Mouse (Mus musculus) embryonic facial prominence, embryonic 12.5 days (tissue): Measurements from ENCODE around the gene Tmem232. TPM values are rescaled to one million over a fixed set of nuclear protein-coding genes. Genes with fewer than 3 reads are reported as not detected.
"Not testable (repeated sequence)": the region's sequence is repeated elsewhere in the genome, so short reads cannot be mapped to it uniquely, and the experiment has no call there.

Experiments used
- ATAC-seq: fragments of 200-750 bp; cut with Nextera tagmentation; 2 replicates; pipeline ENCODE4 v1.8.0; 2017; ENCODE audit not compliant: insufficient number of reproducible peaks, insufficient read depth, low FRiP score, low TSS enrichment
- H3K27ac ChIP-seq: fragments of 300-500 bp; sonication (generic); 2 replicates; pipeline ENCODE4 v1.5.1; 2016; ENCODE audit warnings: mild to moderate bottlenecking
- H3K27me3 ChIP-seq: fragments of 300-500 bp; sonication (generic); 2 replicates; pipeline ENCODE4 v1.6.1; 2016; ENCODE audit warnings: mild to moderate bottlenecking, moderate library complexity
- H3K36me3 ChIP-seq: fragments of 300-500 bp; sonication (generic); 2 replicates; pipeline ENCODE4 v1.6.1; 2016; ENCODE audit warnings: mild to moderate bottlenecking
- H3K4me1 ChIP-seq: fragments of 300-500 bp; sonication (generic); 2 replicates; pipeline ENCODE4 v1.6.1; 2016
- H3K4me2 ChIP-seq: fragments of 300-500 bp; sonication (generic); replicated peaks from 2 replicates; pipeline ENCODE4 v1.6.1; 2016; ENCODE audit warnings: mild to moderate bottlenecking, moderate library complexity
- H3K4me3 ChIP-seq: fragments of 300-500 bp; sonication (generic); 2 replicates; pipeline ENCODE4 v1.5.1; 2016; ENCODE audit warnings: mild to moderate bottlenecking
- H3K9ac ChIP-seq: fragments of 300-500 bp; sonication (generic); 2 replicates; pipeline ENCODE4 v1.6.1; 2016; ENCODE audit warnings: mild to moderate bottlenecking, moderate library complexity
- H3K9me3 ChIP-seq: fragments of 300-500 bp; sonication (generic); 2 replicates; pipeline ENCODE4 v1.6.1; 2016; ENCODE audit warnings: mild to moderate bottlenecking, moderate library complexity
- WGBS: fragments of 180-500 bp; shearing (Covaris S2); methylation state at CpG from one replicate; pipeline ENCODE4 v1.1.7; 2016; 5-methylcytosine and 5-hydroxymethylcytosine counted together
- polyA plus RNA-seq: library from polyadenylated mRNA; unstranded; fragments of >200 nt; fragmentation: Nextera tagmentation; extraction: Ambion mirVana; gene quantifications from 2 replicates; pipeline ENCODE4 v1.2.1, GENCODE M21; 2016

Tmem232 gene
- polyA plus RNA-seq, 1 experiment from 2014 or later, result 0.24 TPM

GRCm38 (mm10) chr17:65340016-65340415 lies 200.6 kb downstream of the Tmem232 start:
- no peak for ATAC-seq
- Histone ChIP-seq H3K9ac (no peak overlapping the region), H3K27ac (no peak overlapping the region), H3K36me3 (no peaks in the 10 kb centered on the region), H3K4me2 (no peak overlapping the region), H3K4me1 (no peaks in the 10 kb centered on the region), H3K27me3 (no peaks in the 10 kb centered on the region), H3K9me3 (no peaks in the 10 kb centered on the region), H3K4me3 (no peak overlapping the region)
- 82% methylated on average over 4 of the region's 4 CpGs for WGBS

GRCm38 (mm10) chr17:65330759-65331158 lies 209.8 kb downstream of the Tmem232 start:
- 87% methylated on average over 8 of the region's 8 CpGs for WGBS
- H3K36me3 ChIP-seq, result no peaks in the 10 kb centered on the region
- H3K4me2 ChIP-seq, result no peak overlapping the region
- no peaks in the 10 kb centered on the region for H3K27me3 ChIP-seq
- H3K4me1 ChIP-seq, result no peaks in the 10 kb centered on the region
- H3K9ac ChIP-seq, result no peak overlapping the region
- no peak overlapping the region for H3K27ac ChIP-seq
- ATAC-seq, result no peak
- no peak overlapping the region for H3K4me3 ChIP-seq
- H3K9me3 ChIP-seq, result no peaks in the 10 kb centered on the region

- H3K27me3 ChIP-seq, result no peaks in the 10 kb centered on the region
- ATAC-seq, result no peak
- no peak overlapping the region for H3K4me3 ChIP-seq
- 14% methylated on average over 2 of the region's 2 CpGs for WGBS
- no peaks in the 10 kb centered on the region for H3K9me3 ChIP-seq
- H3K27ac ChIP-seq, result no peak overlapping the region
- no peak overlapping the region for H3K9ac ChIP-seq
- no peaks in the 10 kb centered on the region for H3K4me1 ChIP-seq
- no peak overlapping the region for H3K4me2 ChIP-seq
- H3K36me3 ChIP-seq, result no peaks in the 10 kb centered on the region
These were observed 215.3 kb downstream of the Tmem232 start for GRCm38 (mm10) chr17:65325249-65325648.

GRCm38 (mm10) chr17:65320623-65321022 lies 220.0 kb downstream of the Tmem232 start:
- Histone ChIP-seq H3K27ac (no peak overlapping the region), H3K27me3 (no peaks in the 10 kb centered on the region), H3K36me3 (no peaks in the 10 kb centered on the region), H3K9me3 (no peaks in the 10 kb centered on the region), H3K4me2 (no peak overlapping the region), H3K4me1 (no peaks in the 10 kb centered on the region), H3K9ac (no peak overlapping the region), H3K4me3 (no peak overlapping the region)
- 84% methylated on average over 6 of the region's 6 CpGs for WGBS
- ATAC-seq, result no peak

GRCm38 (mm10) chr17:65299946-65300345 lies 240.6 kb downstream of the Tmem232 start:
- Histone ChIP-seq H3K4me2 (no peak overlapping the region), H3K9me3 (no peaks in the 10 kb centered on the region), H3K27ac (no peak overlapping the region), H3K36me3 (no peaks in the 10 kb centered on the region), H3K27me3 (no peaks in the 10 kb centered on the region), H3K4me3 (no peak overlapping the region), H3K4me1 (no peaks in the 10 kb centered on the region), H3K9ac (no peak overlapping the region)
- no peak for ATAC-seq

GRCm38 (mm10) chr17:65297831-65298230 lies 242.8 kb downstream of the Tmem232 start:
- Histone ChIP-seq H3K9ac (no peak overlapping the region), H3K36me3 (no peaks in the 10 kb centered on the region), H3K4me2 (no peak overlapping the region), H3K9me3 (no peaks in the 10 kb centered on the region), H3K27me3 (no peaks in the 10 kb centered on the region), H3K27ac (no peak overlapping the region), H3K4me3 (no peak overlapping the region), H3K4me1 (no peaks in the 10 kb centered on the region)
- 79% methylated on average over 5 of the region's 5 CpGs for WGBS
- no peak for ATAC-seq

GRCm38 (mm10) chr17:65252160-65252559 lies 288.4 kb downstream of the Tmem232 start:
- no peak overlapping the region for H3K4me3 ChIP-seq
- H3K9ac ChIP-seq, result no peak overlapping the region
- no peaks in the 10 kb centered on the region for H3K36me3 ChIP-seq
- WGBS, result 68% methylated on average over 2 of the region's 2 CpGs
- no peaks in the 10 kb centered on the region for H3K9me3 ChIP-seq
- no peak overlapping the region for H3K4me2 ChIP-seq
- H3K27ac ChIP-seq, result no peak overlapping the region
- no peak for ATAC-seq
- no peaks in the 10 kb centered on the region for H3K4me1 ChIP-seq
- no peaks in the 10 kb centered on the region for H3K27me3 ChIP-seq

GRCm38 (mm10) chr17:65250261-65250660 lies 290.3 kb downstream of the Tmem232 start:
- Histone ChIP-seq H3K4me2 (no peak overlapping the region), H3K36me3 (no peaks in the 10 kb centered on the region), H3K4me3 (no peak overlapping the region), H3K4me1 (no peaks in the 10 kb centered on the region), H3K9me3 (no peaks in the 10 kb centered on the region), H3K27ac (no peak overlapping the region), H3K27me3 (no peaks in the 10 kb centered on the region), H3K9ac (no peak overlapping the region)
- no peak for ATAC-seq
- 94% methylated on average over 8 of the region's 8 CpGs for WGBS

- Histone ChIP-seq H3K27ac (no peak overlapping the region), H3K27me3 (no peaks in the 10 kb centered on the region), H3K4me3 (no peak overlapping the region), H3K36me3 (no peaks in the 10 kb centered on the region), H3K4me2 (no peak overlapping the region), H3K9ac (no peak overlapping the region), H3K4me1 (no peaks in the 10 kb centered on the region), H3K9me3 (no peaks in the 10 kb centered on the region)
- ATAC-seq, result no peak
- WGBS, result 84% methylated on average over 5 of the region's 5 CpGs
These were observed 296.9 kb downstream of the Tmem232 start for GRCm38 (mm10) chr17:65243716-65244115.

- no peaks in the 10 kb centered on the region for H3K36me3 ChIP-seq
- no peak overlapping the region for H3K27ac ChIP-seq
- no peak overlapping the region for H3K4me2 ChIP-seq
- H3K9me3 ChIP-seq, result no peaks in the 10 kb centered on the region
- WGBS, result 74% methylated on average over 6 of the region's 6 CpGs
- ATAC-seq, result no peak
- H3K9ac ChIP-seq, result no peak overlapping the region
- H3K4me1 ChIP-seq, result no peaks in the 10 kb centered on the region
- no peak overlapping the region for H3K4me3 ChIP-seq
- H3K27me3 ChIP-seq, result no peaks in the 10 kb centered on the region
These were observed 315.1 kb downstream of the Tmem232 start for GRCm38 (mm10) chr17:65225347-65225916.

GRCm38 (mm10) chr17:65221687-65222086 lies 318.9 kb downstream of the Tmem232 start:
- not testable (repeated sequence) for H3K9me3 ChIP-seq, ATAC-seq, H3K4me3 ChIP-seq, H3K4me1 ChIP-seq, H3K9ac ChIP-seq, H3K4me2 ChIP-seq, H3K27me3 ChIP-seq, H3K36me3 ChIP-seq, H3K27ac ChIP-seq
- 81% methylated on average over 6 of the region's 6 CpGs for WGBS
